Mouse (Mus musculus): Measurements from ENCODE around the gene Zbed5.
"Not testable (repeated sequence)": the region's sequence is repeated elsewhere in the genome, so short reads cannot be mapped to it uniquely, and the experiment has no call there.

Gene Zbed5

GRCm38 (mm10) chr5:129908242-129908965 lies 12.9 kb downstream of the Zbed5 start, which contains the start of gene Nupr1l:
Nupr1l (plus strand) TSS chr5:129908540.
- peak; percentile 86 to 93 for DNase-seq (ENCODE audit: low spot score in 2 of 2)

GRCm38 (mm10) chr5:129909147-129909546 lies 13.6 kb downstream of the Zbed5 start:
- DNase-seq (ENCODE audit: low spot score in 2 of 2): no peak

GRCm38 (mm10) chr5:129909591-129909990 lies 14.1 kb downstream of the Zbed5 start:
- no peak for DNase-seq (ENCODE audit: low spot score in 2 of 2)

GRCm38 (mm10) chr5:129914024-129914423 lies 18.5 kb downstream of the Zbed5 start:
- no peak for DNase-seq (ENCODE audit: low spot score in 2 of 2)

GRCm38 (mm10) chr5:129915491-129915890 lies 20.0 kb downstream of the Zbed5 start:
- not testable (repeated sequence) for DNase-seq (ENCODE audit: low spot score in 2 of 2)

GRCm38 (mm10) chr5:129918065-129918651 lies 22.6 kb downstream of the Zbed5 start:
- no peak for DNase-seq (ENCODE audit: low spot score in 2 of 2)

- no peak for DNase-seq (ENCODE audit: low spot score in 2 of 2)
Measured at GRCm38 (mm10) chr5:129918752-129919151, 23.2 kb downstream of the Zbed5 start.

- DNase-seq (ENCODE audit: low spot score in 2 of 2): no peak
Measured at GRCm38 (mm10) chr5:129919320-129919719, 23.8 kb downstream of the Zbed5 start.

GRCm38 (mm10) chr5:129921972-129922371 lies 26.4 kb downstream of the Zbed5 start:
- DNase-seq (ENCODE audit: low spot score in 2 of 2): no peak

- DNase-seq (ENCODE audit: low spot score in 2 of 2): no peak
Measured at GRCm38 (mm10) chr5:129924820-129925452, 29.4 kb downstream of the Zbed5 start.

- no peak for DNase-seq (ENCODE audit: low spot score in 2 of 2)
Measured at GRCm38 (mm10) chr5:129925933-129926332, 30.4 kb downstream of the Zbed5 start.

GRCm38 (mm10) chr5:129929924-129930855 lies 34.7 kb downstream of the Zbed5 start:
- DNase-seq (ENCODE audit: low spot score in 2 of 2): no peak

- DNase-seq (ENCODE audit: low spot score in 2 of 2): no peak
Measured at GRCm38 (mm10) chr5:129936941-129937340, 41.4 kb downstream of the Zbed5 start.

GRCm38 (mm10) chr5:129940281-129940680 lies 44.8 kb downstream of the Zbed5 start:
- no peak for DNase-seq (ENCODE audit: low spot score in 2 of 2)

- no peak for DNase-seq (ENCODE audit: low spot score in 2 of 2)
Measured at GRCm38 (mm10) chr5:129940736-129941494, 45.4 kb downstream of the Zbed5 start.

- DNase-seq (ENCODE audit: low spot score in 2 of 2): peak; percentile 98 to 100
Measured at GRCm38 (mm10) chr5:129941495-129942045, 46.0 kb downstream of the Zbed5 start, which contains the start of gene Vkorc1l1. Vkorc1l1 (plus strand) TSS chr5:129941970.

- peak in 1 of 2 experiments; percentile 34 for DNase-seq (ENCODE audit: low spot score in 2 of 2)
Measured at GRCm38 (mm10) chr5:129942073-129942939, 46.8 kb downstream of the Zbed5 start.

- DNase-seq (ENCODE audit: low spot score in 2 of 2): no peak
Measured at GRCm38 (mm10) chr5:129943402-129943801, 47.9 kb downstream of the Zbed5 start.

GRCm38 (mm10) chr5:129947528-129948033 lies 52.1 kb downstream of the Zbed5 start:
- no peak for DNase-seq (ENCODE audit: low spot score in 2 of 2)
